Mouse (Mus musculus): Measurements from ENCODE around the gene Abcc6.
"Not testable (repeated sequence)": the region's sequence is repeated elsewhere in the genome, so short reads cannot be mapped to it uniquely, and the experiment has no call there.

Abcc6 gene

GRCm38 (mm10) chr7:45933766-45934165 lies 96.3 kb downstream of the Abcc6 start:
- DNase-seq (ENCODE audit: low read depth, low spot score) = not testable (repeated sequence)

GRCm38 (mm10) chr7:45929688-45930087 lies 100.4 kb downstream of the Abcc6 start:
- DNase-seq (ENCODE audit: low read depth, low spot score) = no peak

- no peak for DNase-seq (ENCODE audit: low read depth, low spot score)
Measured at GRCm38 (mm10) chr7:45928626-45929295, 101.3 kb downstream of the Abcc6 start.

GRCm38 (mm10) chr7:45924429-45924816 lies 105.7 kb downstream of the Abcc6 start:
- no peak for DNase-seq (ENCODE audit: low read depth, low spot score)

- peak; percentile 48 for DNase-seq (ENCODE audit: low read depth, low spot score)
Measured at GRCm38 (mm10) chr7:45923762-45924428, 106.2 kb downstream of the Abcc6 start, which contains the start of gene Ccdc114. Ccdc114 (plus strand) TSS chr7:45924072.

GRCm38 (mm10) chr7:45922928-45923761 lies 107.0 kb downstream of the Abcc6 start:
- peak; percentile 90 for DNase-seq (ENCODE audit: low read depth, low spot score)

- peak; percentile 18 for DNase-seq (ENCODE audit: low read depth, low spot score)
Measured at GRCm38 (mm10) chr7:45921950-45922600, 108.0 kb downstream of the Abcc6 start.

GRCm38 (mm10) chr7:45921242-45921621 lies 108.9 kb downstream of the Abcc6 start, which contains the start of gene Emp3:
Emp3 (minus strand) TSS chr7:45921404.
- DNase-seq (ENCODE audit: low read depth, low spot score) = peak; percentile 84

- DNase-seq (ENCODE audit: low read depth, low spot score) = peak; percentile 94
Measured at GRCm38 (mm10) chr7:45920583-45921241, 109.4 kb downstream of the Abcc6 start.

GRCm38 (mm10) chr7:45919761-45920160 lies 110.3 kb downstream of the Abcc6 start:
- DNase-seq (ENCODE audit: low read depth, low spot score) = peak; percentile 14

- peak; percentile 20 for DNase-seq (ENCODE audit: low read depth, low spot score)
Measured at GRCm38 (mm10) chr7:45919083-45919671, 110.9 kb downstream of the Abcc6 start.

- DNase-seq (ENCODE audit: low read depth, low spot score) = no peak
Measured at GRCm38 (mm10) chr7:45917926-45918325, 112.2 kb downstream of the Abcc6 start.
